Mouse (Mus musculus): ENCODE results near the gene Setd4. TPM values are rescaled to one million over a fixed set of nuclear protein-coding genes. Genes with fewer than 3 reads are reported as not detected.

The Setd4 gene
- polyA plus RNA-seq, 1 experiment from 2014 or later = 14.9 TPM

GRCm38 (mm10) chr16:93596807-93597206 lies 7.1 kb downstream of the Setd4 start:
- Histone ChIP-seq H3K36me3 (ENCODE audit: control insufficient read depth, insufficient read depth, low read length) (peaks cover 38% of the 10 kb centered on the region), H3K4me3 (ENCODE audit: low read depth, low read length) (no peak overlapping the region), H3K4me1 (ENCODE audit: control insufficient read depth, insufficient read depth, low read length) (no peaks in the 10 kb centered on the region), H3K27ac (ENCODE audit: low read depth, low read length) (no peak overlapping the region), H3K27me3 (replicated peaks; ENCODE audit: control insufficient read depth, insufficient read depth, low read length) (no peaks in the 10 kb centered on the region), H3K9ac (ENCODE audit: low read length) (no peak overlapping the region), H3K4me2 (ENCODE audit: low read length) (no peak overlapping the region), H3K9me3 (replicated peaks; ENCODE audit: control insufficient read depth, low read length) (no peaks in the 10 kb centered on the region)
- DNase-seq (ENCODE audit: low spot score) = no peak
- WGBS = 91% methylated on average over 7 of the region's 7 CpGs
- no peak for ATAC-seq

GRCm38 (mm10) chr16:93595766-93596165 lies 8.1 kb downstream of the Setd4 start:
- no peaks in the 10 kb centered on the region for H3K4me1 ChIP-seq (ENCODE audit: control insufficient read depth, insufficient read depth, low read length)
- no peak overlapping the region for H3K4me3 ChIP-seq (ENCODE audit: low read depth, low read length)
- no peak overlapping the region for H3K4me2 ChIP-seq (ENCODE audit: low read length)
- no peaks in the 10 kb centered on the region for H3K9me3 ChIP-seq (replicated peaks; ENCODE audit: control insufficient read depth, low read length)
- 92% methylated on average over 5 of the region's 5 CpGs for WGBS
- no peak overlapping the region for H3K9ac ChIP-seq (ENCODE audit: low read length)
- peaks cover 42% of the 10 kb centered on the region for H3K36me3 ChIP-seq (ENCODE audit: control insufficient read depth, insufficient read depth, low read length)
- no peak for ATAC-seq
- DNase-seq (ENCODE audit: low spot score) = no peak
- H3K27me3 ChIP-seq (replicated peaks; ENCODE audit: control insufficient read depth, insufficient read depth, low read length) = no peaks in the 10 kb centered on the region
- no peak overlapping the region for H3K27ac ChIP-seq (ENCODE audit: low read depth, low read length)

GRCm38 (mm10) chr16:93594448-93594847 lies 9.4 kb downstream of the Setd4 start:
- no peaks in the 10 kb centered on the region for H3K4me1 ChIP-seq (ENCODE audit: control insufficient read depth, insufficient read depth, low read length)
- no peak overlapping the region for H3K4me3 ChIP-seq (ENCODE audit: low read depth, low read length)
- no peaks in the 10 kb centered on the region for H3K27me3 ChIP-seq (replicated peaks; ENCODE audit: control insufficient read depth, insufficient read depth, low read length)
- no peak overlapping the region for H3K27ac ChIP-seq (ENCODE audit: low read depth, low read length)
- H3K9ac ChIP-seq (ENCODE audit: low read length) = no peak overlapping the region
- H3K36me3 ChIP-seq (ENCODE audit: control insufficient read depth, insufficient read depth, low read length) = peaks cover 55% of the 10 kb centered on the region
- ATAC-seq (no peak), DNase-seq (ENCODE audit: low spot score) (no peak)
- WGBS = 95% methylated on average over 10 of the region's 10 CpGs
- no peaks in the 10 kb centered on the region for H3K9me3 ChIP-seq (replicated peaks; ENCODE audit: control insufficient read depth, low read length)
- H3K4me2 ChIP-seq (ENCODE audit: low read length) = no peak overlapping the region

GRCm38 (mm10) chr16:93593406-93593805 lies 10.5 kb downstream of the Setd4 start:
- Histone ChIP-seq H3K4me3 (ENCODE audit: low read depth, low read length) (no peak overlapping the region), H3K9me3 (replicated peaks; ENCODE audit: control insufficient read depth, low read length) (no peaks in the 10 kb centered on the region), H3K27me3 (replicated peaks; ENCODE audit: control insufficient read depth, insufficient read depth, low read length) (no peaks in the 10 kb centered on the region), H3K4me1 (ENCODE audit: control insufficient read depth, insufficient read depth, low read length) (no peaks in the 10 kb centered on the region), H3K36me3 (ENCODE audit: control insufficient read depth, insufficient read depth, low read length) (peaks cover 56% of the 10 kb centered on the region), H3K27ac (ENCODE audit: low read depth, low read length) (no peak overlapping the region), H3K9ac (ENCODE audit: low read length) (no peak overlapping the region), H3K4me2 (ENCODE audit: low read length) (no peak overlapping the region)
- no peak for DNase-seq (ENCODE audit: low spot score)
- 93% methylated on average over 8 of the region's 8 CpGs for WGBS
- ATAC-seq = no peak

- peaks cover 49% of the 10 kb centered on the region for H3K36me3 ChIP-seq (ENCODE audit: control insufficient read depth, insufficient read depth, low read length)
- 92% methylated on average over 3 of the region's 3 CpGs for WGBS
These were observed 11.2 kb downstream of the Setd4 start for GRCm38 (mm10) chr16:93592711-93593110.

GRCm38 (mm10) chr16:93591450-93592430 lies 12.1 kb downstream of the Setd4 start:
- H3K9ac ChIP-seq (ENCODE audit: low read length) = no peak overlapping the region
- no peaks in the 10 kb centered on the region for H3K9me3 ChIP-seq (replicated peaks; ENCODE audit: control insufficient read depth, low read length)
- 93% methylated on average over 19 of the region's 20 CpGs for WGBS
- no peak overlapping the region for H3K4me3 ChIP-seq (ENCODE audit: low read depth, low read length)
- H3K4me2 ChIP-seq (ENCODE audit: low read length) = no peak overlapping the region
- peaks cover 42% of the 10 kb centered on the region for H3K36me3 ChIP-seq (ENCODE audit: control insufficient read depth, insufficient read depth, low read length)
- no peak for ATAC-seq
- H3K27me3 ChIP-seq (replicated peaks; ENCODE audit: control insufficient read depth, insufficient read depth, low read length) = no peaks in the 10 kb centered on the region
- H3K4me1 ChIP-seq (ENCODE audit: control insufficient read depth, insufficient read depth, low read length) = no peaks in the 10 kb centered on the region
- H3K27ac ChIP-seq (ENCODE audit: low read depth, low read length) = no peak overlapping the region
- no peak for DNase-seq (ENCODE audit: low spot score)

More at GRCm38 (mm10) chr16:93592711-93593110, 11.2 kb downstream of the Setd4 start:
- Histone ChIP-seq H3K9ac (ENCODE audit: low read length) (no peak overlapping the region), H3K4me1 (ENCODE audit: control insufficient read depth, insufficient read depth, low read length) (no peaks in the 10 kb centered on the region), H3K4me2 (ENCODE audit: low read length) (no peak overlapping the region), H3K4me3 (ENCODE audit: low read depth, low read length) (no peak overlapping the region), H3K9me3 (replicated peaks; ENCODE audit: control insufficient read depth, low read length) (no peaks in the 10 kb centered on the region), H3K27me3 (replicated peaks; ENCODE audit: control insufficient read depth, insufficient read depth, low read length) (no peaks in the 10 kb centered on the region), H3K27ac (ENCODE audit: low read depth, low read length) (no peak overlapping the region)
- DNase-seq (ENCODE audit: low spot score) (no peak), ATAC-seq (no peak)

- Histone ChIP-seq H3K27me3 (replicated peaks; ENCODE audit: control insufficient read depth, insufficient read depth, low read length) (no peaks in the 10 kb centered on the region), H3K4me1 (ENCODE audit: control insufficient read depth, insufficient read depth, low read length) (no peaks in the 10 kb centered on the region), H3K9me3 (replicated peaks; ENCODE audit: control insufficient read depth, low read length) (no peaks in the 10 kb centered on the region), H3K36me3 (ENCODE audit: control insufficient read depth, insufficient read depth, low read length) (peaks cover 39% of the 10 kb centered on the region), H3K4me3 (ENCODE audit: low read depth, low read length) (no peak overlapping the region), H3K9ac (ENCODE audit: low read length) (no peak overlapping the region), H3K4me2 (ENCODE audit: low read length) (no peak overlapping the region), H3K27ac (ENCODE audit: low read depth, low read length) (no peak overlapping the region)
- DNase-seq (ENCODE audit: low spot score) (no peak), ATAC-seq (no peak)
- 95% methylated on average over 15 of the region's 15 CpGs for WGBS
These were observed 12.9 kb downstream of the Setd4 start for GRCm38 (mm10) chr16:93590915-93591314.

GRCm38 (mm10) chr16:93588281-93588680 lies 15.6 kb downstream of the Setd4 start:
- DNase-seq (ENCODE audit: low spot score) (no peak), ATAC-seq (no peak)
- WGBS = 51% methylated on average over 4 of the region's 4 CpGs
- Histone ChIP-seq H3K4me2 (ENCODE audit: low read length) (no peak overlapping the region), H3K4me1 (ENCODE audit: control insufficient read depth, insufficient read depth, low read length) (no peaks in the 10 kb centered on the region), H3K9me3 (replicated peaks; ENCODE audit: control insufficient read depth, low read length) (no peaks in the 10 kb centered on the region), H3K36me3 (ENCODE audit: control insufficient read depth, insufficient read depth, low read length) (peaks cover 37% of the 10 kb centered on the region), H3K9ac (ENCODE audit: low read length) (no peak overlapping the region), H3K27ac (ENCODE audit: low read depth, low read length) (no peak overlapping the region), H3K27me3 (replicated peaks; ENCODE audit: control insufficient read depth, insufficient read depth, low read length) (no peaks in the 10 kb centered on the region), H3K4me3 (ENCODE audit: low read depth, low read length) (no peak overlapping the region)

GRCm38 (mm10) chr16:93586382-93586781 lies 17.5 kb downstream of the Setd4 start:
- H3K27me3 ChIP-seq (replicated peaks; ENCODE audit: control insufficient read depth, insufficient read depth, low read length) = no peaks in the 10 kb centered on the region
- DNase-seq (ENCODE audit: low spot score) = no peak
- H3K9ac ChIP-seq (ENCODE audit: low read length) = no peak overlapping the region
- no peaks in the 10 kb centered on the region for H3K9me3 ChIP-seq (replicated peaks; ENCODE audit: control insufficient read depth, low read length)
- peaks cover 30% of the 10 kb centered on the region for H3K36me3 ChIP-seq (ENCODE audit: control insufficient read depth, insufficient read depth, low read length)
- 58% methylated on average over 8 of the region's 8 CpGs for WGBS
- no peak overlapping the region for H3K4me3 ChIP-seq (ENCODE audit: low read depth, low read length)
- H3K4me1 ChIP-seq (ENCODE audit: control insufficient read depth, insufficient read depth, low read length) = no peaks in the 10 kb centered on the region
- no peak overlapping the region for H3K27ac ChIP-seq (ENCODE audit: low read depth, low read length)
- H3K4me2 ChIP-seq (ENCODE audit: low read length) = no peak overlapping the region
- ATAC-seq = no peak

Measured in forebrain, embryonic 14.5 days (tissue).